Mouse (Mus musculus) right cerebral cortex, adult 18-20 months (tissue): ENCODE measurements around the gene Tulp4.

ENCODE experiments used
- DNase-seq: peaks from one replicate; pipeline ENCODE4 v3.0.0; 2022; ENCODE audit warnings: mixed read lengths

Gene Tulp4

DNA sequence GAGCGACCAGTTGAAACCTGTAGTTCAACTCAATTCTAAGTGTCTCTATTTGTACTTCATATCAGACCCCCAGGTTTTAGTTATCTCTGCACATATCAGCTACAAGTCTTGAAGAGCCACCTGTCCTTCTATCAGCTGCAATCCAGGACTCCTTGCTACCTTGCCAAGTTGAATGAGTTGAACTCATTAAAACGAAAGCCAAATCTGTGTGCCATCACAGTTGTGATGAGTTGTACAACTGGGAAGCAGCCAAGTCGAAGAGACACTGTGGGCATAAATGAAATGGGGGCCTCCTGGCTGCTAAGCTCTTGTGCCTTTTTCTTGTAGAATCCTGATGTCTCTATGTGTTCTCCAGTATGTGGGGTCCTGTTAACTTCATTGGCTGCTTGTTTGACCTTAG lies 19.2 kb downstream of the Tulp4 start:
- DNase-seq: no peak

- no peak for DNase-seq
Measured at GRCm38 (mm10) chr17:6128039-6128438, 21.8 kb downstream of the Tulp4 start.

GRCm38 (mm10) chr17:6129361-6129760 lies 23.1 kb downstream of the Tulp4 start:
- no peak for DNase-seq

DNA sequence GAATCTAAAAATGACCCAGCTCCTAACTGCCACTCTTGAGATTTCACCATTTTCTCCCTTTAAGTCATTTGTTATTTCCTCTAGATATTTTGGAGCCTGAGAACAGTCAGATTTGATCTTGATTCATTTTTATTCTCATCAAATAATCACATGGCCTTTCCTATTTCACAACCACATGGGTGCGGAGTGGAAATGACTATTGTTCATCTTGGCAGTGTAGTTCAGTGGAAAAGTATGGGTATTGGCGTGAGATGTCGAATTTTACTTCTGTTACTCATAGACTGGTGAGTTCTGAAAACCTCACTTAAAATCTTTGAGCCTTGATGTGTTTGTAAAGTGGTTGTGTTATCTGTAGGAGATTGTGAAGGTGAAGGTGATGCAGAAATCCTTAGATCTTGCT lies 24.8 kb downstream of the Tulp4 start:
- DNase-seq: no peak

GRCm38 (mm10) chr17:6140875-6141274 lies 34.6 kb downstream of the Tulp4 start:
- no peak for DNase-seq

GRCm38 (mm10) chr17:6141344-6141743 lies 35.1 kb downstream of the Tulp4 start:
- no peak for DNase-seq

- DNase-seq: no peak
Measured at GRCm38 (mm10) chr17:6145244-6145643, 39.0 kb downstream of the Tulp4 start.

- DNase-seq: no peak
Measured at GRCm38 (mm10) chr17:6152941-6153340, 46.7 kb downstream of the Tulp4 start.

GRCm38 (mm10) chr17:6153581-6153980 lies 47.3 kb downstream of the Tulp4 start:
- no peak for DNase-seq

- no peak for DNase-seq
Measured at GRCm38 (mm10) chr17:6154366-6154765, 48.1 kb downstream of the Tulp4 start.

GRCm38 (mm10) chr17:6160495-6160894 lies 54.3 kb downstream of the Tulp4 start:
- no peak for DNase-seq

DNA sequence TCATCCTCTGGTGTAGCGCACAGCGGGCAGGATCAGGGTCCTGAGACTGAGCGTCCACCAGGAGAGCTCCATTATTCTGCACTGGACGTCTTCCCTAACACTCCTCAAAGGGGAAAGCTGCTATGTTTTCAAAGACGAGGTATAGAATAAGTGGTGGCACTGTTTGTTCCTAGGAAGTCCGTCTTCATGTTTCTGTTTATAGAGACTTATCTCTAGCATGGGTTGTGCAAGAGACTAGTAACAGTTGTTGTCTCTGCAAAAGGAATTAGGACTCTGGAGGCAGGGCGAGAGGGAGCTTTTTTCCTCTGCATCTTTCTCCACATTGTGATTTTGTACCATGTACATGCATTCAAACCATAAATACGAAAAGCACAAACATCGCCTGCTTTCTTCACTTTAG lies 55.7 kb downstream of the Tulp4 start:
- no peak for DNase-seq

- DNase-seq: no peak
Measured at GRCm38 (mm10) chr17:6162761-6163160, 56.5 kb downstream of the Tulp4 start.

GRCm38 (mm10) chr17:6164911-6165310 lies 58.7 kb downstream of the Tulp4 start:
- DNase-seq: no peak

DNA sequence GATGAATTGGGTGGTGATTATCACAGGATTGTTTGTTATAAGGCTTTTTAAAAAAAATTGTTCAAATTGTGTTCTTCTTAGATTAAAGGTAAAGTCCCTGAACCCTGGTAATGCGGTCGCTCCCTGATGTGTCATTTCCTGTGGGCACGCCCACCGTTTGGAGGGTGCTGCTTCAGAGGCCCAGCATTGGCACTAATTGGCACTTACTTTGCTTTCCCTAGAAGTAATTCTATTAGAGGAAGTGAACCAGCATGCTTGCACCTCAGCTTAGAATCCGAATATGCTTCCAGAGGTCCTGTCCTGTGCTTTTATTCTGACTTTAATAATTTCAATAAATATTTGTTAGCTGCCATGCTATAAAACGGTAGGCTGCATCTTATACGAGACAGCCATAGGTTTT lies 66.2 kb downstream of the Tulp4 start:
- no peak for DNase-seq

- peak; percentile 21 for DNase-seq
Measured at GRCm38 (mm10) chr17:6172926-6173690, 66.9 kb downstream of the Tulp4 start.

GRCm38 (mm10) chr17:6174574-6174973 lies 68.3 kb downstream of the Tulp4 start:
- DNase-seq: no peak

DNA sequence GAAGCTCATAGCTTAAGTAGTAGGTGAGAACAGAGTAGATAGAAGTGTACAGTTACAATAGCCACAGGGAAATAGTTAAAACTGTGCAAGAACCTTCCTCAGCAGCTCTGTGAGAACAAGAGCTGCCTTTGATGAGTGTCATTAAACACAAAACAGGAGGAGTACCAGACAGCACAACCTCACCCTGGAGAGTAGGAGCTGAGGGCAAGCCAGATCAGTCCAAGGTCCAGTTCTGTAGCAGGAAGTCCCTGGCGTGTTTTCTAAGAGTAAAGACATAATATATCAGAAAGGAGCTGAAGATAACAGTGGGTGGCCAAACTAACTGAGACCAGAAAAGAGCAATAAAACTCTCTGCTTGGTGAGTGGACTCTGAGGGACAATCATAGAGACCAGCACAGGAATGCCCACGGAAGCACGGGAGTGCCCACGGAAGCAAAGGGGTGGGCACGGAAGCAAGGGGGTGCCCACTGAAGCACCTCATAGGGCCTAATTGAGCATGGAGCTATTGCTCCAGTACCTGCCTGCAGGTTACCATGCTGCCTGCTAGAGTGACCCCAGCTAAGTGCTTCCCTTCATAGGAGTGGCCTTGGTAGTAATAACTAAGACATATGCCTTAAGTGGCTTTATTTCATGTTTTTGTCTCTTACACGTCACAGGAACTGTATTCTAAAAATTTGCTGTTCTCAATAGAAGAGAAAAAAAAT lies 72.5 kb downstream of the Tulp4 start:
- DNase-seq: no peak

DNA sequence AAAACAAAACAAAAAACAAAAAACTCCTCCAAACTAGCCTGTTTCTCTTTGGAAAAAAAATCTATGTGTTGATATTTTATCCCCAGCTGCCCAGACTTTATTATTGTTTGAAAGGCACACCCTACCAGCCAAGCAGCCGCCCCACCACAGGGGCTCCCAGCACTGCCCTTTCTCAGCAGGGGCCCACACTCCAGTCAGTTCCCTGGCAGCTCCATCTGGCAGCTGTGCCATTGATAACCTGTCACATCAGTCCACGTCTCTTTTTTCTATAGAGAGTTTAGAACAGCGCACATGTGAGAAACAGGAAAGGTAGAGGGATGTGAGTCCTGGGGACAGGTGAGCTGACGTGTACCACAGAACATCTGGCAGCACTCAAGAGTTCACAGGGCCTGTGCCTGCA lies 73.2 kb downstream of the Tulp4 start:
- DNase-seq: no peak

GRCm38 (mm10) chr17:6180421-6180820 lies 74.2 kb downstream of the Tulp4 start:
- DNase-seq: peak; percentile 46

DNA sequence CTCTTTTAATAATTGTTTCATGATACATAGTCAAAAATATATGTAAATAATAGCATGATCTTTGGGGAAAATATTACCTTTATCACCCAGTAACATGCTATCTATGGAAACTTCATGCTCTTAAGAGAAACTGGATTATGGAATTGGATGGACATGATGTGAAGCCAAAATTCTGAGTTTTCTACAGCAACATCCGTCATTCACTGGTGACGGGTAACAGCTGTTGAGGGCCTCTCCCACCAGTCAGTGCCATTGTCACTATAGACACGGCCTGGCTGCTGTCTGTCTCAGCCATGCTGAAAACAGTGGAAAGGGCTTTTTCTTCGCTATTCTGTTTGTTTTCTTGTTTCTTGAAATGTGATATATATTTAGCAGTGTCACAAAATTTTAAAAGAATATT lies 76.5 kb downstream of the Tulp4 start:
- no peak for DNase-seq

DNA sequence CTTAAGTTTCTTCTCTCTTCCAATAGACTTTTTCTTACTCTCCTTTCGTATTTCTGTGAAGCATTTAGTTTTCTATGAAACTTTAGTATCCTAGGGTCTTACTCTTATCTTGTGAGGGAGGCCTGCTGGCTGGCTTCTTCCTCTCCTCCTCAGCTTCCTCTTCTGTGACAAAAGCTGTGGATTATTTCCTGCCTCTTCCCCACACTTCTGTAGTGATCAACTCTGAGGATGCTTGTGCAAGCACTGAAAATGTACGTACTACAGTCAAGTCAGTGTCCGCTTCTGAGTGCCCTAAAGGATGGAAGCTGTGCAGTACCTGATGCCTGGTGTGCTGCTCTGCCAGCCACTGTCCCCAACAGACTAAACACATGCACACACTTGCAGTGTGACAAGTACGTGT lies 80.4 kb downstream of the Tulp4 start:
- DNase-seq: no peak

- DNase-seq: no peak
Measured at GRCm38 (mm10) chr17:6187183-6187582, 80.9 kb downstream of the Tulp4 start.

GRCm38 (mm10) chr17:6189207-6189606 lies 83.0 kb downstream of the Tulp4 start:
- DNase-seq: no peak

- DNase-seq: no peak
Measured at GRCm38 (mm10) chr17:6192275-6192674, 86.0 kb downstream of the Tulp4 start.
